ENCODE assay signal across 15 mouse cellular contexts in genomic region chr2:181420426-181420825, GRCm38 (mm10). TPM values are rescaled to one million over a fixed set of nuclear protein-coding genes. Genes with fewer than 3 reads are reported as not detected.
A peak's percentile ranks its signal among the peaks of the same experiment; 100 is the strongest.
DNase-seq lines count a peak whose midpoint lies in the region; ATAC-seq and TF ChIP-seq lines count a peak whose summit lies in the region.
"Had no signal": no experiment of that assay in that cellular context is flagged by ENCODE, and none has a peak within 500 bp of the region (broad histone marks: within the 10 kb centered on the region; RNA-seq: fewer than 3 reads in every experiment).

No protein-coding gene starts in this region.

- no peaks in the 10 kb centered on the region for H3K27me3 ChIP-seq in forebrain, postnatal 0 days (ENCODE audit: insufficient read depth, low read length)
- no peaks in the 10 kb centered on the region for H3K27me3 ChIP-seq in forebrain, embryonic 11.5 days (ENCODE audit: control insufficient read depth, insufficient read depth, low read length)
- H3K27me3 ChIP-seq: limb, embryonic 15.5 days had no signal

- peaks cover 19% of the 10 kb centered on the region for H3K36me3 ChIP-seq in forebrain, postnatal 0 days (ENCODE audit: insufficient read depth)
- H3K36me3 ChIP-seq in forebrain, embryonic 11.5 days (ENCODE audit: control insufficient read depth, insufficient read depth, low read length): no peaks in the 10 kb centered on the region
- H3K36me3 ChIP-seq: limb, embryonic 15.5 days had no signal

- DNase-seq in forebrain, postnatal 0 days: peak; percentile 67
- DNase-seq in forebrain, embryonic 11.5 days (ENCODE audit: low spot score): no peak
- DNase-seq in left cerebral cortex, adult 8-10 months (ENCODE audit: low spot score in 2 of 2): peak; percentile 8 to 82
- peak; percentile 83 for DNase-seq in right cerebral cortex, adult 18-20 months
- no peak for DNase-seq in thymus, postnatal 14 days
- no peak for DNase-seq in lung, postnatal 4 days
- DNase-seq in adrenal gland, adult 8-10 months: no peak
- DNase-seq: adrenal gland, postnatal 25 days; embryo, embryonic 11 days; heart, postnatal 14 days had no signal

- no peak overlapping the region for H3K9ac ChIP-seq in forebrain, postnatal 0 days
- H3K9ac ChIP-seq in forebrain, embryonic 11.5 days (ENCODE audit: low read length): no peak overlapping the region
- H3K9ac ChIP-seq: limb, embryonic 15.5 days had no signal

- 62% methylated on average over 4 of the region's 4 CpGs for WGBS in forebrain, postnatal 0 days
- 90% methylated on average over 4 of the region's 4 CpGs for WGBS in forebrain, embryonic 11.5 days

- peaks cover 3% of the 10 kb centered on the region; the same call in 1 of the 2 replicates for H3K4me1 ChIP-seq in forebrain, postnatal 0 days (ENCODE audit: insufficient read depth)
- H3K4me1 ChIP-seq in forebrain, embryonic 11.5 days (replicated peaks; ENCODE audit: control insufficient read depth, insufficient read depth, low read length): no peaks in the 10 kb centered on the region
- H3K4me1 ChIP-seq: limb, embryonic 15.5 days had no signal

- H3K4me3 ChIP-seq in forebrain, postnatal 0 days (ENCODE audit: low read depth, low read length): no peak overlapping the region
- no peak overlapping the region for H3K4me3 ChIP-seq in forebrain, embryonic 11.5 days (ENCODE audit: low read depth, low read length)
- H3K4me3 ChIP-seq: limb, embryonic 15.5 days had no signal

- no peak overlapping the region for H3K4me2 ChIP-seq in forebrain, postnatal 0 days (ENCODE audit: low read depth)
- H3K4me2 ChIP-seq in forebrain, embryonic 11.5 days (ENCODE audit: low read depth, low read length, severe bottlenecking): no peak overlapping the region
- H3K4me2 ChIP-seq: limb, embryonic 15.5 days; midbrain, embryonic 11.5 days had no signal

- no peak for TF ChIP-seq CTCF in forebrain, postnatal 0 days (IDR thresholded peaks at IDR 0.05; ENCODE audit: low read depth)

- ATAC-seq in forebrain, postnatal 0 days: peak; percentile 91
- ATAC-seq in forebrain, embryonic 11.5 days (replicated peaks; ENCODE audit: low FRiP score): no peak
- ATAC-seq in erythroblast, adult 5-6 weeks (replicated peaks; ENCODE audit: low FRiP score, poor library complexity, severe bottlenecking): peak; percentile 70
- ATAC-seq: forebrain, embryonic 16.5 days; intestine, postnatal 0 days had no signal

- no peaks in the 10 kb centered on the region for H3K9me3 ChIP-seq in forebrain, postnatal 0 days (ENCODE audit: low read length)
- no peaks in the 10 kb centered on the region for H3K9me3 ChIP-seq in forebrain, embryonic 11.5 days (ENCODE audit: control insufficient read depth, low read length)
- H3K9me3 ChIP-seq: limb, embryonic 15.5 days had no signal

- H3K27ac ChIP-seq in forebrain, postnatal 0 days (ENCODE audit: low read depth, low read length): 0 out of 2 replicates have a peak overlapping the region, but pooled peaks have one; percentile 31
- no peak overlapping the region for H3K27ac ChIP-seq in forebrain, embryonic 11.5 days (ENCODE audit: low read depth, low read length)
- H3K27ac ChIP-seq: limb, embryonic 15.5 days had no signal

RNA-seq across cellular contexts. Expression of gene Zbtb46, which starts 38.8 kb away (rescaled TPM):
- 11.7 and 17.7 TPM in 2 replicates for total RNA-seq in forebrain, postnatal 0 days (2014; rRNA removed)
- 8.2 and 11.0 TPM in 2 replicates for polyA plus RNA-seq in forebrain, postnatal 0 days (2015; fragmentation: Nextera tagmentation; extraction: Ambion mirVana)
- polyA plus RNA-seq in forebrain, embryonic 11.5 days (2014; fragmentation: Nextera tagmentation; extraction: Ambion mirVana): 14.2 and 16.1 TPM in 2 replicates
- 1.9 and 2.9 TPM in 2 replicates for total RNA-seq in erythroblast, adult 5-6 weeks (2015; ENCODE audit: low replicate concordance)
- 5.4 and 6.2 TPM in 2 replicates for total RNA-seq in erythroblast, adult 5-6 weeks (2017; ENCODE audit: low replicate concordance)
- total RNA-seq in left cerebral cortex, adult 8-10 months (2022): 10 to 100 TPM; 10.9 to 11.9 (median 11.4) TPM
- total RNA-seq in adrenal gland, adult 8-10 months (2022): 10 to 100 TPM; 14.0 to 25.1 (median 17.7) TPM

RNA-seq across cellular contexts. Expression of gene Lime1, which starts 40.5 kb away (rescaled TPM):
- total RNA-seq in forebrain, postnatal 0 days (2014; rRNA removed): 42.8 and 43.5 TPM in 2 replicates
- polyA plus RNA-seq in forebrain, postnatal 0 days (2015; fragmentation: Nextera tagmentation; extraction: Ambion mirVana): 19.5 and 26.5 TPM in 2 replicates
- polyA plus RNA-seq in forebrain, embryonic 11.5 days (2014; fragmentation: Nextera tagmentation; extraction: Ambion mirVana): 26.2 and 32.7 TPM in 2 replicates
- total RNA-seq in erythroblast, adult 5-6 weeks (2015; ENCODE audit: low replicate concordance): 8.8 and 11.5 TPM in 2 replicates
- 2.5 and 3.8 TPM in 2 replicates for total RNA-seq in erythroblast, adult 5-6 weeks (2017; ENCODE audit: low replicate concordance)
- 10 to 100 TPM; 33.0 to 37.9 (median 34.9) TPM for total RNA-seq in left cerebral cortex, adult 8-10 months (2022)
- total RNA-seq in adrenal gland, adult 8-10 months (2022): 10 to 100 TPM; 17.2 to 37.4 (median 22.9) TPM

RNA-seq across cellular contexts. Expression of gene Arfrp1, which starts 55.2 kb away (rescaled TPM):
- total RNA-seq in forebrain, postnatal 0 days (2014; rRNA removed): 24.0 and 27.9 TPM in 2 replicates
- polyA plus RNA-seq in forebrain, postnatal 0 days (2015; fragmentation: Nextera tagmentation; extraction: Ambion mirVana): 60.9 and 73.0 TPM in 2 replicates
- 64.5 and 77.0 TPM in 2 replicates for polyA plus RNA-seq in forebrain, embryonic 11.5 days (2014; fragmentation: Nextera tagmentation; extraction: Ambion mirVana)
- total RNA-seq in erythroblast, adult 5-6 weeks (2015; ENCODE audit: low replicate concordance): 0.96 and 11.1 TPM in 2 replicates
- total RNA-seq in erythroblast, adult 5-6 weeks (2017; ENCODE audit: low replicate concordance): 4.0 and 13.0 TPM in 2 replicates
- total RNA-seq in left cerebral cortex, adult 8-10 months (2022): 10 to 100 TPM; 41.8 to 44.4 (median 43.9) TPM
- total RNA-seq in adrenal gland, adult 8-10 months (2022): 10 to 100 TPM; 42.4 to 63.8 (median 57.7) TPM

RNA-seq across cellular contexts. Expression of gene Zgpat, which starts 55.7 kb away (rescaled TPM):
- 93.3 and 99.0 TPM in 2 replicates for total RNA-seq in forebrain, postnatal 0 days (2014; rRNA removed)
- polyA plus RNA-seq in forebrain, postnatal 0 days (2015; fragmentation: Nextera tagmentation; extraction: Ambion mirVana): 32.2 and 39.6 TPM in 2 replicates
- 52.3 and 54.7 TPM in 2 replicates for polyA plus RNA-seq in forebrain, embryonic 11.5 days (2014; fragmentation: Nextera tagmentation; extraction: Ambion mirVana)
- total RNA-seq in erythroblast, adult 5-6 weeks (2015; ENCODE audit: low replicate concordance): 0.77 and 2.3 TPM in 2 replicates
- total RNA-seq in erythroblast, adult 5-6 weeks (2017; ENCODE audit: low replicate concordance): 10.5 and 11.0 TPM in 2 replicates
- 10 to 100 TPM; 52.9 to 68.4 (median 59.9) TPM for total RNA-seq in left cerebral cortex, adult 8-10 months (2022)
- total RNA-seq in adrenal gland, adult 8-10 months (2022): 10 to 100 TPM; 49.1 to 76.4 (median 55.7) TPM

Comparison
In these comparisons a context has a peak if more than half of its experiments do, and no peak if none do; other contexts are left out.
1. DNase-seq: peak in forebrain, postnatal 0 days (single experiment), left cerebral cortex, adult 8-10 months (2 of 2) and right cerebral cortex, adult 18-20 months (single experiment); none in forebrain, embryonic 11.5 days (single experiment), thymus, postnatal 14 days (single experiment), lung, postnatal 4 days (0 of 2) and adrenal gland, adult 8-10 months (single experiment).